Mouse (Mus musculus) heart, postnatal 10 days (tissue): Measurements from ENCODE around the gene Gm45717. TPM values are rescaled to one million over a fixed set of nuclear protein-coding genes. Genes with fewer than 3 reads are reported as not detected.

Experiments used
- DNase-seq, 2 experiments: peaks; one replicate each; pipeline ENCODE4 v3.0.0; 2021
- intact Hi-C: fragments of 180-260 bp; cut with DNase I; formaldehyde crosslinking; loops from one replicate; pipeline ENCODE4 v1.15.1; 2025
- total RNA-seq, 2 experiments: library from RNA; stranded (reverse); gene quantifications; 2 replicates each; pipeline ENCODE4 v1.2.3; 2021

Gm45717 gene
- total RNA-seq, 2 experiments from 2014 or later = not detected

DNA sequence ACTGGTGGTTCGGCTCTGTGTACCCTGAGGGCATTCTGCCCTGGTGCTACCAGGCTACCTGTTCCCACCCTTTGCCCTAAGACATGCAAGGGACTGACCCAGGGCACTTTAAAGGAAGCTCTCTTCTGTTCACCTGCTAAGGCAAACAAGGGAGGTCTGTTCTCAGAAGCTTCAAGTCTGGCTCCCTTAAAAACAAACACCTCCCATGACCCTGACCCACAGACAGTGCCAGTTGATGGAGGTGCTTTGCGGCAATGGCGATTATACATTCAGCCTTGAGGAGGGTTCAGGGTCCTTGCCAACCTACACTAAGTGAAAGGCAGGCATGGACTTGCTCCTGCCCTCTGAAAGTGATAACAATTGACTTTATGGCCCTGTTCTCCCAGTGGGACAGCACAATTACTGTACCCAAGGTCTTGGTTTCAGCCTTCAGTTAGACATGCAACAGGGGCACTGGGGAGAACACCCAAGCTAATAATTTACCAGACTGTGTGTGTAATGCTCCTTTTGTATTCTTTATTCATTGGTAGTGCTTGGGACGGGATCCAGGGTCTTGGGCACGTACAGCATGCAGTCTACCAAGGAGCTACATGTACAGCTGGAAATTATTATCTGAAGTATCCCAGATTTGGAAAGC, 42.8 kb downstream of the Gm45717 start:
- intact Hi-C loops = no loop called here
- DNase-seq = no peak

DNA sequence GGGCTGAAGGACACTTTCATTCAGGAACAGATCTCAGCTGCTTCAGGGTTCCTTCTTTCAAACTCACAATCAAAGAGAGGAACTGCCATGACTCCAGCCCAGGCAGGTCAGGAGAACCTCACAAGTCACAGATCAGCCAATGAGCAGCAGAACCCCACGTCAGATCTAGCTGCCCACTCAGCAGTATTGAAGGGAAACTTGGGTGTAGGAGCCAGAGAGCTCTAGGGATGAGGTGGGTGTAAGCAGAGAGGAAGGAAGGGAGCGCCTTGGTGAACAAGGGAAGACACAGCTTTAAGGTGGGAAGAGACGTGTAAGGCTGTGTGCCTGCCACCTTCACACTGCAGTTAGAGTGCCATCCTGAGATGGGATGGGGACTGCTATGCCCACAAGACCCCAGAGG, 43.4 kb downstream of the Gm45717 start:
- intact Hi-C loops = no loop called here

DNA sequence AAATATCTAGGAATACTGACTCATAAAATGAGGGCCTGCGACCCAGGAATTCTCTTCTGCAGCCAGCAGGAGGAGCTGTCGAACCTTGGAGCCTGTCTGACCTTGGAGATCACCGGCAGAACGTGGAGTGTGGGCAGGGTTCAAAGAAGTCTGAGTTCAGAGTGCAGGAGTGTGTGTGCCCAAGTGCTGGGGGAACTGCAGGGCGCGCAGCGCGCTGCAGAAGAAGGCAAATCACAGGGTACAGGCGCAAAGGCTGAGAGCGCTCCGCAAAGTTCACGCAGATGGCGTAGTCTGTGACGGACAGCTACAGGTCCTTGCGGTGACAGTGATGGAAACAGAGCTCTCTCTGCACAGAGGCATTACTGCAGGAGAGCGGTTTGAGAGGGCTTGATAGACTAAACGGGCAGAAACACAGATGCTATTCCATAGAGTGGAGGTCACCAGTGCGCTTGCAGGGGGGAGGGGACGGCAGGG, 47.1 kb downstream of the Gm45717 start:
- peak; percentile 85 to 90 for DNase-seq
- intact Hi-C loops = loop anchor here (1.0 to 5.0 kb wide), 6 partner anchors 32 to 268 kb away; partner anchors contain the start of genes Gm45717, Ifitm2 and Pgghg

More for the DNA sequence above, 43.4 kb downstream of the Gm45717 start:
- DNase-seq = no peak

DNA sequence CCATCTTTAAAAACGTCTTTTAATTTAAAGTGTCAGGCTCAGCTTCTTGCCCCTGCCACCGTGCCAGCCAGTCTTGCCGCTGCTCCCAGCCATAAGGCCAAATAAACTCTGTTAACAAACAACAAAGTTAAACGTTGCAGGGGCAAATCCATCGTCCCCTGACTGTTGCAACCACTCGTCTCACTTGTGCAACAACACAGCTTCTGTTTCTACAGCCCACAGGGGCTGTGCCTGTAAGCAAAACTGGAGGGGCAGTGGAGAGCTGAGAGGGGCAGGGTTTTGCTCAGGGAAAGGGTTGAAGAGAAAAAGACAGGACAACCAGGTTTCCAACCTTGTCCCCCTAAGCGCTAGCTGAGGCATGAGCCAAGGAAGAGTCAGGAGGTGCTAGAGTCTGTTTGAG, 47.6 kb downstream of the Gm45717 start:
- no peak for DNase-seq
- intact Hi-C loops = loop anchor here (1.0 to 5.0 kb wide), 5 partner anchors 33 to 269 kb away; partner anchors contain the start of genes Gm45717, Ifitm2 and Pgghg

DNA sequence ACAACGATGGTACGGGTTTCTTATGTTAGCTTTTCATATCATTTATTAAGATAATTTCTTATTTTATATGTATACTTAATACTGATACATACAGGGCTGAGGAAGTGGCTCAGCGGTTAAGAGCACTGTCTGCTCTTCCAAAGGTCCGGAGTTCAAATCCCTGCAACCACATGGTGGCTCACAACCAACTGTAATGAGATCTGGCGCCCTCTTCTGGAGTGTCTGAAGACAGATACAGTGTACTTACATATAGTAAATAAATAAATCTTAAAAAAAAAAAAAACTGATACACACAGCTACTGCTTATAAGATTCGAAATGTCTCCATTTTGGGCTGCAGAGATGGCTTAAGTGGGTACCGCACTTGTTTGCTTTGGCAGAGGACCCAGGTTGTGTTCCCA, 48.0 kb downstream of the Gm45717 start:
- intact Hi-C loops = loop anchor here (1.0 to 5.0 kb wide), 5 partner anchors 33 to 269 kb away; partner anchors contain the start of genes Gm45717, Ifitm2 and Pgghg
- DNase-seq = peak in 1 of 2 experiments; percentile 10

DNA sequence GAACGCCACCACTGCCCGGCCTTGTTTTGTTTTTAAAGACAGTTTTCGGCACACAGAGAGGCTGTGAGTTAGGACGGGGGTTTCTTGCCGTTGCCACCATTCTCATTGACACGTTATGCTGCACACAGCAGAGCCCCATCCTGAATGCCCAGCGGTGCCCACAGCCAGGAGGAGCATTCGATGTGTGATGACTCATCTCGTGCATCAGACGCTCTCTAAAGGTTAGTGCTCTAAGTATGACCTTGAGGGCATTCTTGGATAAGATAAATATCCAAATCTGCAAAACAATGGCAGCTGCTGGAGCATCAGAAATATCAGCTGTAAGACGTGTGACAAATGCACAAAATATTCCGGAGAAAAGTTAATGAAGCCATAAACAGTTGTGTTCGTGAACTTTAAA, 48.6 kb downstream of the Gm45717 start:
- intact Hi-C loops = loop anchor here (5.0 kb wide), 1 partner anchor 50 kb away; the partner anchor contains the start of genes Gm45717 and Ifitm2
- no peak for DNase-seq

DNA sequence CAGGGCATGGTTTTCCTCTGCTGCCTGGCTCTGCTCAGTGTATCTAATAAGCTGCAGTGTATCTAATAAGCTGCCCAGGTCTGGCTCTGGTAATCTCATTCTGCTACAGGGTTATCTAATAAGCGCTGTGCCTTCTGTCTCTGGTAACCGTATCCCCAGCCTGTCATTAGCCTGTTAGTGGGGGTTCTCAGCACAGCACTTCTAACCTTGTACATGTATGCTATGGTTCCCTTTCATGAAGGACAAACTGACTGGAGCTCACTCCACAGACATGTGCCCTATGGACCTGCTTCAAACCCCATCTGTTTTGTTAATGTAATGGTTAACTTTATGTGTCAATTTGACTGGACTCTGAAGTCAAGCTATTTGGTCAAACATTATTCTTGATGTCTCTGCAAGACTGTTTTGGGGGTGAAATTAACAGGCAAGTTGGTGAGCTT, 50.1 kb downstream of the Gm45717 start:
- intact Hi-C loops = loop anchor here (5.0 kb wide), 1 partner anchor 52 kb away; the partner anchor contains the start of genes Gm45717 and Ifitm2

DNA sequence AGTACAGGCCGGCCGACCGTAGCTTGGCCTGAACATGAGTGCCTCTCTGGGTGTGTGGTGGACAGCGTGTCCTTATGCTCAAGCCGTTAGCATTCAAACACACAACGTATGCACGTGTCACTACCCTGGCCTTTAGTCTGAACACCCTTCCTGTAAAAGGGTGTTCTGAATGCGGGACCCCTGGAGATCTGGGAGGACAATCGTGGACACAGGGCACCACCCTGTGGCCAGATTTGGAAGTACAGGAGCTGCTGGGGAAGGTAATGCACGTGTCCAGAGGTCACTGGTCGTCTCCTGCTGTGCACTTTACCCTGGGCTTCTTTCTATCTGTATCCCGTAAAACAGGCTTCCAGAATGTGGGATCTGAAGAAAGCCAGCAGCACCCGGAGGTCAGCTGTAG, 52.5 kb downstream of the Gm45717 start:
- intact Hi-C loops = loop anchor here (1.0 to 2.0 kb wide), 2 partner anchors 59 to 824 kb away; no protein-coding TSS in a partner anchor
- DNase-seq = peak; percentile 83 to 92

More for the DNA sequence above, 50.1 kb downstream of the Gm45717 start:
- no peak for DNase-seq

DNA sequence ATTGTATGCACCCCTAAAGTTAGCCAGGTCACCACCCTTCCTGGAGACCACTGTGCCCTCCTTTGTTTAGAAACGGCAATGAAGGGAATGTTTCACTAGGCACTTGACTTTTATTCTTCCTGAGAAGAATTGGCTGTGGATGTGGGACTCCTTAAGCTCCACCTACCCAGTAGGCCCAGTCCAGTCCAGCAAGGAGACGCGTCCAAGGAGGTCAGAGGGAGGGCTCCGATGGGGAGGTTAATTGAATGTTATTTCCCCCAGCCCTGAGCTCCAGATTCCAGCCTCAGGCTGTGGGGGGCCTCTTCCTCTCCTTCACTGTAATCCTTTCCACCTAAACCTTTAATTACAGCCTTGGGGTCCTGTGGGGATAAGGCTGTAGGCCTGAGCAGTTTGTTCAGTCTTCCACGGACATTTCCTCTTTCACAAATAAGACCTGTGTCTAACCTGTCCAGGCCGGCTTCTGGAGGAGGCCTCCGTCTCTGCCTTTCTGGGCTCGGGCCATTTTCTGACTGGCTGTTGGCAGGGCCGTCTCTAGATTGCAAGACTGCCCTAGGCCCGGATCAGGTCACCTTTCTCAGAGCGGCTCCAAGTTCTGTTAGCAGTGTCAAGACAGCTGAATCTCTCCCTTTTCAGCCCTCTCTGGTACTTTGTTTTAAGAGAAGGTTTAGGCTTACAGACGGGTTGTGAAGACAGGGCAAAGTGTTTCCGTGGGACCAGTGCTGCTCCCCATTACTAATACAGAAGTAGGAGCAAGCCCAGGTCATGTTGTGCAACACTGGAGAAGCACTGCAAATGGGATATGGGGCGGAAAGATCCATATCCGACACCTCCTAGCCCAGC, 53.5 kb downstream of the Gm45717 start:
- intact Hi-C loops = loop anchor here (2.0 kb wide), 1 partner anchor 823 kb away; no protein-coding TSS in a partner anchor
- DNase-seq = peak; percentile 44 to 50

DNA sequence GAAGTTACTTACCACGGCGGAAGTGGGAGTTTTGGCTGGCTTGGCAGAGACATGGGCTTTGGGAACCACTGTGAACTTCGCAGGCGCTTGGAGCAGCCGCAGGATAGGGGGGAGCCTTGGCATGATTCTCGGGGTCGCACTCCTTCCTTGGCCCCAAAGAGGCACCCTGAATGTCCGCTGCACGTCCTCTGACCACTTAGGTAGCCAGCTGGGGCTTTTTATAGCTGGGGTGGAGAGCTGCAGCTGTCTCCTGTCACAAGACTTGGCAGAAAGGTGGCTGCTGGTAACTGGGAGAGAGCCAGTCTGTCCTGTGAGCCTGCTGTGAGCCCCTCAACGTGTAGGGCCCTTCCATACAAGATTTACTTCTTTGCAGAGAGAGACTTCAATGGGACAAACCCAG, 55.5 kb downstream of the Gm45717 start, which contains the start of gene Cox8b:
Cox8b (minus strand) TSS at position 227 of the 400 bp plus-strand sequence.
- intact Hi-C loops = no loop called here
- peak; percentile 78 to 81 for DNase-seq

Other genes starting within 250 kb of the Gm45717 start
- gene Cyp2e1, start 192.2 kb downstream of the Gm45717 start, total RNA-seq = under 1 TPM; 0.24 to 0.47 TPM
- not detected for gene Syce1, start 168.1 kb downstream of the Gm45717 start, total RNA-seq
- gene Zfp941, start 133.8 kb downstream of the Gm45717 start, total RNA-seq = under 1 TPM; 0.45 to 0.47 TPM
- gene Urah, start 120.9 kb downstream of the Gm45717 start, total RNA-seq = not detected
- gene Scgb1c1, start 110.4 kb downstream of the Gm45717 start, total RNA-seq = 10 to 100 TPM; 19.6 to 23.6 TPM
- not detected for gene Odf3, start 108.1 kb downstream of the Gm45717 start, total RNA-seq
- gene Gm45785, start 99.6 kb downstream of the Gm45717 start, total RNA-seq = not detected
- gene Ric8a, start 99.0 kb downstream of the Gm45717 start, total RNA-seq = 10 to 100 TPM; 27.0 to 29.8 TPM
- gene Bet1l, start 98.4 kb downstream of the Gm45717 start, total RNA-seq = 10 to 100 TPM; 13.1 to 15.9 TPM
- 100 to 1,000 TPM; 111 to 114 TPM for gene Psmd13, start 74.0 kb downstream of the Gm45717 start, total RNA-seq
- 10 to 100 TPM; 53.4 to 58.2 TPM for gene Sirt3, start 73.6 kb downstream of the Gm45717 start, total RNA-seq
- gene Cox8b, start 55.5 kb downstream of the Gm45717 start, total RNA-seq = 1,000 to 10,000 TPM; 1,771 to 1,883 TPM
- gene Nlrp6, start 35.0 kb downstream of the Gm45717 start, total RNA-seq = not detected
- gene Pgghg, start 14.5 kb downstream of the Gm45717 start, total RNA-seq = 1 to 10 TPM; 7.7 to 8.6 TPM
- 1 to 10 TPM in 1 of 2 experiments, not detected in 1; 1.1 TPM for gene Ifitm5, start 5.6 kb downstream of the Gm45717 start, total RNA-seq
- 100 to 1,000 TPM; 168 to 187 TPM for gene Ifitm2, start 50 bp upstream of the Gm45717 start, total RNA-seq
- 1 to 10 TPM; 2.4 to 3.8 TPM for gene Ifitm1, start 11.3 kb upstream of the Gm45717 start, total RNA-seq
- gene Ifitm3, start 54.8 kb upstream of the Gm45717 start, total RNA-seq = 100 to 1,000 TPM; 104 to 117 TPM
- under 1 TPM in 1 of 2 experiments, not detected in 1; 0.69 TPM for gene Ifitm6, start 62.0 kb upstream of the Gm45717 start, total RNA-seq
- gene Gm17387, start 73.2 kb upstream of the Gm45717 start, total RNA-seq = not detected
- gene B4galnt4, start 105.2 kb upstream of the Gm45717 start, total RNA-seq = under 1 TPM in 1 of 2 experiments, not detected in 1; 0.22 TPM
- gene Pkp3, start 122.3 kb upstream of the Gm45717 start, total RNA-seq = under 1 TPM in 1 of 2 experiments, not detected in 1; 0.24 TPM
- 1 to 10 TPM; 6.7 to 8.2 TPM for gene Sigirr, start 144.6 kb upstream of the Gm45717 start, total RNA-seq
- gene Ano9, start 161.9 kb upstream of the Gm45717 start, total RNA-seq = under 1 TPM; 0.10 to 0.14 TPM
- gene Ptdss2, start 166.4 kb upstream of the Gm45717 start, total RNA-seq = 10 to 100 TPM; 37.4 to 45.9 TPM
- 10 to 100 TPM; 72.9 to 75.3 TPM for gene Rnh1, start 216.9 kb upstream of the Gm45717 start, total RNA-seq
- gene Hras, start 238.1 kb upstream of the Gm45717 start, total RNA-seq = 100 to 1,000 TPM; 102 to 114 TPM
- gene Lrrc56, start 238.2 kb upstream of the Gm45717 start, total RNA-seq = 1 to 10 TPM; 3.3 to 4.0 TPM